Mouse (Mus musculus) limb, embryonic 14.5 days (tissue): ENCODE measurements around the gene Crybb2. TPM values are rescaled to one million over a fixed set of nuclear protein-coding genes. Genes with fewer than 3 reads are reported as not detected.

Experiments used
- ATAC-seq: fragments of 200-750 bp; cut with Nextera tagmentation; 2 replicates; pipeline ENCODE4 v1.8.0; 2017; ENCODE audit warnings: low read depth, moderate number of reproducible peaks, moderate TSS enrichment; ENCODE audit not compliant: low FRiP score
- DNase-seq: peaks from one replicate; pipeline ENCODE4 v3.0.0-alpha.2; 2015; ENCODE audit warnings: low spot score
- H3K27ac ChIP-seq: fragments of 300-500 bp; sonication (generic); replicated peaks from 2 replicates; pipeline ENCODE4 v1.5.1; 2014; ENCODE audit warnings: low read depth, mild to moderate bottlenecking, low read length, moderate library complexity, mixed read lengths
- H3K27me3 ChIP-seq: fragments of 300-500 bp; sonication (generic); 2 replicates; pipeline ENCODE4 v1.6.1; 2014; ENCODE audit warnings: low read length, mixed read lengths; ENCODE audit not compliant: control insufficient read depth, insufficient read depth
- H3K36me3 ChIP-seq: fragments of 300-500 bp; sonication (generic); 2 replicates; pipeline ENCODE4 v1.6.1; 2014; ENCODE audit warnings: mild to moderate bottlenecking, low read length, moderate library complexity, mixed read lengths; ENCODE audit not compliant: control insufficient read depth, insufficient read depth
- H3K4me1 ChIP-seq: fragments of 300-500 bp; sonication (generic); 2 replicates; pipeline ENCODE4 v1.6.1; 2014; ENCODE audit warnings: antibody characterized with exemption, low read length, mixed read lengths; ENCODE audit not compliant: control insufficient read depth, insufficient read depth
- H3K4me2 ChIP-seq: fragments of 300-500 bp; sonication (generic); replicated peaks from 2 replicates; pipeline ENCODE4 v1.6.1; 2014; ENCODE audit warnings: low read depth, mild to moderate bottlenecking, low read length, moderate library complexity; ENCODE audit not compliant: severe bottlenecking
- H3K4me3 ChIP-seq: fragments of 300-500 bp; sonication (generic); replicated peaks from 2 replicates; pipeline ENCODE4 v1.5.1; 2014; ENCODE audit warnings: low read length
- H3K9ac ChIP-seq: fragments of 300-500 bp; sonication (generic); 2 replicates; pipeline ENCODE4 v1.6.1; 2014; ENCODE audit warnings: mild to moderate bottlenecking, low read depth, low read length, moderate library complexity; ENCODE audit not compliant: severe bottlenecking
- H3K9me3 ChIP-seq: fragments of 300-500 bp; sonication (generic); 2 replicates; pipeline ENCODE4 v1.6.1; 2016; ENCODE audit warnings: low read length; ENCODE audit not compliant: control insufficient read depth
- POLR2A ChIP-seq: fragments of 200-500 bp; IDR thresholded peaks from 2 replicates; pipeline ENCODE4 v1.8.0; 2012; ENCODE audit warnings: inconsistent platforms, mild to moderate bottlenecking, moderate library complexity, borderline replicate concordance; ENCODE audit not compliant: insufficient read depth, insufficient read length; ENCODE audit errors: extremely low read depth
- WGBS: fragments of 180-500 bp; shearing (Covaris S2); extraction: QIAGEN DNeasy Blood & Tissue Kit; methylation state at CpG from one replicate; pipeline ENCODE4 v1.1.7; 2014; 5-methylcytosine and 5-hydroxymethylcytosine counted together
- polyA plus RNA-seq, 2 experiments: library from polyadenylated mRNA; depleted of rRNA in 1 of 2; stranded (reverse) in 1 of 2; unstranded in 1 of 2; fragments of >200 nt; fragmentation: Nextera tagmentation in 1 of 2; extraction: Ambion mirVana in 1 of 2; gene quantifications; 2 replicates each; pipeline versions ENCODE4 v1.2.1 to v1.2.3; 2012 to 2014

The Crybb2 gene
- polyA plus RNA-seq, 2 experiments: not detected

DNA sequence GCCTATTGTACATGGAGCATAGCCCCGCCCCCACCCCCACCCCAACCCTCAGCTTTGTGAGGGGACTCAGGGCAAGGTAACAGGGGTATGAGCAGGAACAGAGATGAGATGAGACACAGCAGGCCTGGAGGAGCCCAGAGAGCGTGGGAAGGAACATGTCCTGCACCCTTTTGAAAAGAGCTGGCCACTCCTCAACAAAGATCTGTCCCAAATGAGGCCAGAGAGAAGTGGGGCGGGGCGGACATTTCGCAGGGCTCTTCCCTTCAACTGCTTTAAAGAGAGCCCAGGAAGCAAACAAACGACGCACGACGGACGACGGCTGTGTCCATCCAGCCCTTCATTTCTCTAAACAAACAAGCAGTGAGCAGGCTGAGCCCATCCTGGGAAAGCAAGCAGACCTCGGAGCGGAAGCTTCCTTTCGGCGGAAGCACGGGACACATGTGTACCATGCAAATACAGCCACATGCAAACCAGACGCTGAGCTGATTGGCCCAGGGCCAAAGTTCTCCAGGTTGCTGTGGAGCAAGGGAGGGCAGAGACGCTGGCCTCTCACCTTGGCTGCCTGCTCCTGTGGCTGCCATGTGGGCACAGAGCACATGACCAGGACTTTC, 45.7 kb downstream of the Crybb2 start:
- no peaks in the 10 kb centered on the region for H3K9me3 ChIP-seq
- no peak overlapping the region for H3K9ac ChIP-seq
- H3K4me1 ChIP-seq: peaks cover 5% of the 10 kb centered on the region; the same call in 1 of the 2 replicates
- no peak overlapping the region for H3K4me3 ChIP-seq
- 28% methylated on average over 18 of the region's 18 CpGs for WGBS
- no peaks in the 10 kb centered on the region for H3K36me3 ChIP-seq
- H3K27me3 ChIP-seq: no peaks in the 10 kb centered on the region
- peak; percentile 33 for DNase-seq
- no peak overlapping the region for H3K27ac ChIP-seq
- ATAC-seq: 0 out of 2 replicates have a peak, but pooled peaks have one; percentile 26
- H3K4me2 ChIP-seq: peak overlapping the region; percentile 24; the same call in 1 of the 2 replicates
- no peak for TF ChIP-seq POLR2A

GRCm38 (mm10) chr5:113018190-113018589, 51.7 kb downstream of the Crybb2 start:
- peaks cover 9% of the 10 kb centered on the region for H3K4me1 ChIP-seq
- no peak for TF ChIP-seq POLR2A
- H3K4me2 ChIP-seq: no peak overlapping the region
- no peak overlapping the region for H3K4me3 ChIP-seq
- 53% methylated on average over 8 of the region's 8 CpGs for WGBS
- no peaks in the 10 kb centered on the region for H3K27me3 ChIP-seq
- ATAC-seq (no peak), DNase-seq (no peak)
- H3K36me3 ChIP-seq: no peaks in the 10 kb centered on the region
- H3K9me3 ChIP-seq: no peaks in the 10 kb centered on the region
- H3K9ac ChIP-seq: no peak overlapping the region
- H3K27ac ChIP-seq: no peak overlapping the region

DNA sequence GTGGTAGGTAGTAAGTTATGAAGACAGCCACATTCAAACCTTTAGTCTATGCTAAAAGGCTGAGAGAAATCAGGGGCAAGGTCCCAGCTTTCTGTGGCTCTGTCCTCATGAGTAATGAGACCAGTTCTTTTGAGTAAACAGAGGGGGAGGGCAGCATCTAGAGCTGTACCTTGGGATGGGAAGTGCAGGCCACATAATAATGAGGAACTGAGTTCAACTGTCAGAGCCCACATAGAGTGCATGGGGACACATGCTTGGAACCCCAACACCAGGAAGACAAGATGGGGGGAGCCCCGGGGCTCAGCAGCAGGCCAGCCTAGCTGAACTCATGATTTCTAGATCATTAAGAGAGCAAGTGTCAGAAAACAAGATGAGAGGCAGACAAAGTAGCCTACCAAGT, 52.9 kb downstream of the Crybb2 start:
- no peak for TF ChIP-seq POLR2A
- DNase-seq (no peak), ATAC-seq (no peak)
- 90% methylated on average over 1 of the region's 1 CpGs for WGBS
- Histone ChIP-seq H3K9ac (no peak overlapping the region), H3K4me3 (no peak overlapping the region), H3K27ac (no peak overlapping the region), H3K9me3 (no peaks in the 10 kb centered on the region), H3K4me1 (peaks cover 9% of the 10 kb centered on the region), H3K36me3 (no peaks in the 10 kb centered on the region), H3K4me2 (no peak overlapping the region), H3K27me3 (0 out of 2 replicates have a peak, but pooled peaks cover 3% of the 10 kb centered on the region)

- Histone ChIP-seq H3K9ac (peak within 1 kb of the TSS; percentile 82), H3K4me3 (peak within 1 kb of the TSS; percentile 64), H3K4me2 (peak within 1 kb of the TSS; percentile 63), H3K4me1 (peaks cover 9% of the 10 kb centered on the region), H3K27me3 (0 out of 2 replicates have a peak, but pooled peaks cover 3% of the 10 kb centered on the region), H3K27ac (no peak within 1 kb of the TSS), H3K9me3 (no peaks in the 10 kb centered on the region), H3K36me3 (no peaks in the 10 kb centered on the region)
- ATAC-seq (peak; percentile 84), DNase-seq (peak; percentile 17)
- TF ChIP-seq POLR2A: peak; percentile 67; the same call in 1 of the 2 replicates
- 7% methylated on average over 25 of the region's 52 CpGs for WGBS
Measured at GRCm38 (mm10) chr5:113015236-113016061, 54.5 kb downstream of the Crybb2 start, which contains the start of gene Grk3. TSS of gene Grk3 (minus strand) at chr5:113015791.

- H3K27ac ChIP-seq: no peak overlapping the region
- H3K36me3 ChIP-seq: no peaks in the 10 kb centered on the region
- ATAC-seq: no peak; the same call in none of the 2 replicates
- peak overlapping the region; percentile 64 for H3K4me3 ChIP-seq
- 3% methylated on average over 14 of the region's 14 CpGs for WGBS
- H3K9me3 ChIP-seq: no peaks in the 10 kb centered on the region
- H3K9ac ChIP-seq: peak overlapping the region; percentile 82
- no peak for TF ChIP-seq POLR2A
- peak overlapping the region; percentile 63 for H3K4me2 ChIP-seq
- peak; percentile 11 for DNase-seq
- H3K4me1 ChIP-seq: peaks cover 9% of the 10 kb centered on the region
- 0 out of 2 replicates have a peak, but pooled peaks cover 3% of the 10 kb centered on the region for H3K27me3 ChIP-seq
Measured at GRCm38 (mm10) chr5:113014808-113015235, 55.1 kb downstream of the Crybb2 start.
